Mouse (Mus musculus) megakaryocyte, embryonic 14.5 days (primary cell): Measurements from ENCODE around the gene Dgkq.

Experiments
- FLI1 ChIP-seq: IDR thresholded peaks from 2 replicates; pipeline ENCODE4 v1.6.1; 2012; ENCODE audit warnings: low read length, inconsistent platforms, mixed read lengths
- GATA1 ChIP-seq: IDR thresholded peaks from 3 replicates; pipeline ENCODE4 v1.6.1; 2012; ENCODE audit warnings: mixed read lengths, low read length, inconsistent platforms, borderline replicate concordance

GRCm38 (mm10) chr5:108676772-108677498 is 7.5 kb upstream of the Dgkq start:
- TF ChIP-seq GATA1 (no peak), FLI1 (no peak)
